Comparison of ENCODE assay signal across 8 mouse cellular contexts in the genomic region with DNA sequence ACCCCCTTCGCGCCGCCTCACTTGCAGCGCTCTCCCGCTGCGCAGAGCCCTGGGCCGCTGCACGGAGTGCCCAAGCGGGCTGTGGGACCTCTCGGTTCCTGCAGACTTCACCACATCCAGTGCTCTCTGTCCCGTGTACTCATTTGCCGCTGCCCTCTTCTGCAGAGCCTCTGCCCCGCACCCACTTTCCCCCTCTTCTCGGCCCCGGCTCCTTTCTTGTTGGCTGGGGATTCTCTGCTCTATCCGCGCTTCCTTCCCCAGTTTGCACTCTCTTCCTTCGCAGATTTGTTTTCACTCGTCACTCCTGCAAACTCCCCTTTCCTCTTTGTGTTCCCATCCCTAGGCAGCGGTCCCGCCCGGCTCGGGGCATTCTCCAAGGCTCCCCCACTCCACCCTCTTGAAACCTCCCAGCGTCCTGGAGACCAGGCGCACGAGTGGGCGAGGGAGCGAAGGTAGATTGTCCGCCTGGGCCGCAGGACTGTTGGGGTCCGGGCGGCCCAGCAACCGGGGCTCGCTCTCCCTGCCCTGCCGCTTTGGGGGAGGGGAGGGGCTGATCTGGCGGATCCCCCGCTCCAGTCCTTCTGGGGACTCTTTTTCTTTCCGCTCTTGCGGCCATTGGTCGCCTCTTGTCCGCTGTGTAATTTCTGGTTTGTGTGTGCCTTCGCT. TPM values are rescaled to one million over a fixed set of nuclear protein-coding genes. Genes with fewer than 3 reads are reported as not detected.
A peak's percentile ranks its signal among the peaks of the same experiment; 100 is the strongest.
DNase-seq lines count a peak whose midpoint lies in the region; ATAC-seq and TF ChIP-seq lines count a peak whose summit lies in the region.

No protein-coding gene starts in this region.

- no peaks in the 10 kb centered on the region for H3K4me1 ChIP-seq in intestine, postnatal 0 days (replicated peaks; ENCODE audit: control insufficient read depth, insufficient read depth, low read length)
- H3K4me1 ChIP-seq in liver, embryonic 16.5 days (ENCODE audit: control insufficient read depth, low read depth, low read length): no peaks in the 10 kb centered on the region
- H3K4me1 ChIP-seq in olfactory bulb, adult 2 months (ENCODE audit: control insufficient read depth, insufficient read depth, low read length): peaks cover 4% of the 10 kb centered on the region; the same call in 1 of the 2 replicates

- peak; percentile 25; the same call in 1 of the 2 replicates for ATAC-seq in intestine, postnatal 0 days
- ATAC-seq in liver, embryonic 16.5 days (ENCODE audit: low read depth): no peak

- no peak for TF ChIP-seq POLR2A in olfactory bulb, adult 2 months (IDR thresholded peaks at IDR 0.05; ENCODE audit: insufficient read depth, low read depth, low read length)

- no peaks in the 10 kb centered on the region for H3K9me3 ChIP-seq in intestine, postnatal 0 days (ENCODE audit: control insufficient read depth)
- no peaks in the 10 kb centered on the region for H3K9me3 ChIP-seq in liver, embryonic 16.5 days (replicated peaks; ENCODE audit: control insufficient read depth, low read length)

- H3K4me3 ChIP-seq in layer of hippocampus, adult 2 months: peak overlapping the region; percentile 91
- H3K4me3 ChIP-seq in intestine, postnatal 0 days (ENCODE audit: low read depth, low read length): peak overlapping the region; percentile 76
- peak overlapping the region; percentile 56 for H3K4me3 ChIP-seq in liver, embryonic 16.5 days (ENCODE audit: low read depth, low read length)
- H3K4me3 ChIP-seq in olfactory bulb, adult 2 months (ENCODE audit: insufficient read depth, low read depth, low read length): peak overlapping the region; percentile 55

- H3K36me3 ChIP-seq in intestine, postnatal 0 days (ENCODE audit: control insufficient read depth, insufficient read depth): no peaks in the 10 kb centered on the region; the same call in 1 of the 2 replicates
- no peaks in the 10 kb centered on the region for H3K36me3 ChIP-seq in liver, embryonic 16.5 days (ENCODE audit: control insufficient read depth, insufficient read depth)

- H3K27ac ChIP-seq in layer of hippocampus, adult 2 months: peak overlapping the region; percentile 88
- peak overlapping the region; percentile 89 for H3K27ac ChIP-seq in intestine, postnatal 0 days (ENCODE audit: low read depth, low read length)
- H3K27ac ChIP-seq in liver, embryonic 16.5 days (ENCODE audit: low read length): no peak overlapping the region
- H3K27ac ChIP-seq in olfactory bulb, adult 2 months (ENCODE audit: insufficient read depth, low read depth, low read length): no peak overlapping the region

- no peaks in the 10 kb centered on the region for H3K27me3 ChIP-seq in intestine, postnatal 0 days (replicated peaks; ENCODE audit: control insufficient read depth, insufficient read depth, low read length)
- H3K27me3 ChIP-seq in liver, embryonic 16.5 days (ENCODE audit: control insufficient read depth, insufficient read depth, low read depth, low read length): peaks cover 46% of the 10 kb centered on the region

- WGBS in intestine, postnatal 0 days: under 1% methylated on average over 42 of the region's 42 CpGs
- WGBS in liver, embryonic 16.5 days (ENCODE audit: insufficient replicate concordance): 1% methylated on average over 42 of the region's 42 CpGs
- 5% methylated on average over 42 of the region's 42 CpGs for WGBS in olfactory bulb, adult 2 months

- DNase-seq in layer of hippocampus, adult 2 months (ENCODE audit: low spot score in 2 of 2): peak in 1 of 2 experiments; percentile 18
- DNase-seq in layer of hippocampus, adult 11-12 months (ENCODE audit: low spot score): no peak
- peak; percentile 66 for DNase-seq in embryo, embryonic 10.5 days (ENCODE audit: low spot score)
- DNase-seq in heart, adult 18-20 months: peak; percentile 36 to 63
- no peak for DNase-seq in adipocyte (ENCODE audit: low spot score)

- no peak for TF ChIP-seq CTCF in layer of hippocampus, adult 2 months (conservative IDR thresholded peaks at IDR 0.05)
- no peak for TF ChIP-seq CTCF in intestine, postnatal 0 days (IDR thresholded peaks at IDR 0.05; ENCODE audit: low read depth)
- TF ChIP-seq CTCF in olfactory bulb, adult 2 months (IDR thresholded peaks at IDR 0.05; ENCODE audit: insufficient read depth, low read depth, low read length): no peak

- peak overlapping the region; percentile 96 for H3K4me2 ChIP-seq in intestine, postnatal 0 days (replicated peaks; ENCODE audit: low read depth)
- peak overlapping the region; percentile 59 for H3K4me2 ChIP-seq in liver, embryonic 16.5 days (ENCODE audit: low read depth, low read length)

- H3K9ac ChIP-seq in intestine, postnatal 0 days (ENCODE audit: low read depth, low read length): peak overlapping the region; percentile 74
- H3K9ac ChIP-seq in liver, embryonic 16.5 days (ENCODE audit: low read depth, low read length): peak overlapping the region; percentile 41; the same call in 1 of the 2 replicates

RNA-seq across cellular contexts. Expression of gene Cachd1, which starts 1.0 kb away (rescaled TPM):
- 10 to 100 TPM; 39.5 to 42.5 TPM for total RNA-seq in layer of hippocampus, adult 2 months (2021)
- 1 to 10 TPM; 2.9 to 4.3 TPM for total RNA-seq in heart, adult 18-20 months (2021)
- polyA plus RNA-seq in intestine, postnatal 0 days (2015; fragmentation: Nextera tagmentation; extraction: Ambion mirVana): 8.2 and 9.1 TPM in 2 replicates
- 5.3 and 6.5 TPM in 2 replicates for polyA plus RNA-seq in liver, embryonic 16.5 days (2015; fragmentation: Nextera tagmentation; extraction: Ambion mirVana)
- polyA plus RNA-seq in olfactory bulb, adult 2 months (2012; ENCODE audit: insufficient read depth, insufficient read length, low replicate concordance, missing spikeins): not detected in 2 replicates

Comparison
In these comparisons a context has a peak if more than half of its experiments do, and no peak if none do; other contexts are left out.
1. DNase-seq: peak in embryo, embryonic 10.5 days (single experiment) and heart, adult 18-20 months (2 of 2); none in layer of hippocampus, adult 11-12 months (single experiment) and adipocyte (single experiment).
2. H3K27ac ChIP-seq: peak in layer of hippocampus, adult 2 months (single experiment) and intestine, postnatal 0 days (single experiment); none in liver, embryonic 16.5 days (single experiment) and olfactory bulb, adult 2 months (single experiment).
3. Peak in every context shown above with its lines, with median percentiles within 50 percentile points of each other: H3K4me3 ChIP-seq.